Mouse (Mus musculus) left cerebral cortex, adult 18-20 months (tissue): ENCODE data around the gene Msrb3. TPM values are rescaled to one million over a fixed set of nuclear protein-coding genes. Genes with fewer than 3 reads are reported as not detected.

Source experiments
- DNase-seq, 2 experiments: peaks; one replicate each; pipeline ENCODE4 v3.0.0; 2021 to 2022; ENCODE audit warnings: low spot score in 2 of 2, mixed read lengths in 1 of 2
- total RNA-seq, 2 experiments: library from RNA; stranded (reverse); gene quantifications; 2 replicates each; pipeline ENCODE4 v1.2.3; 2021

Msrb3 gene
- total RNA-seq, 2 experiments from 2014 or later = 7.3 TPM

- no peak for DNase-seq
Observed at GRCm38 (mm10) chr10:120815290-120815689, 83.6 kb downstream of the Msrb3 start.

GRCm38 (mm10) chr10:120811796-120812443, 87.0 kb downstream of the Msrb3 start:
- no peak for DNase-seq

GRCm38 (mm10) chr10:120810832-120811571, 87.9 kb downstream of the Msrb3 start:
- DNase-seq = no peak

- DNase-seq = no peak
Observed at GRCm38 (mm10) chr10:120810053-120810696, 88.7 kb downstream of the Msrb3 start.

- no peak for DNase-seq
Observed at GRCm38 (mm10) chr10:120808167-120808566, 90.7 kb downstream of the Msrb3 start.

- no peak for DNase-seq
Observed at GRCm38 (mm10) chr10:120801127-120801526, 97.8 kb downstream of the Msrb3 start.

- DNase-seq = no peak
Observed at GRCm38 (mm10) chr10:120799479-120799878, 99.4 kb downstream of the Msrb3 start.

- no peak for DNase-seq
Observed at GRCm38 (mm10) chr10:120796749-120797148, 102.2 kb downstream of the Msrb3 start.

- no peak for DNase-seq
Observed at GRCm38 (mm10) chr10:120794391-120794817, 104.5 kb downstream of the Msrb3 start.

GRCm38 (mm10) chr10:120792191-120792765, 106.6 kb downstream of the Msrb3 start:
- no peak for DNase-seq

GRCm38 (mm10) chr10:120791438-120791837, 107.5 kb downstream of the Msrb3 start:
- DNase-seq = no peak

GRCm38 (mm10) chr10:120787202-120787601, 111.7 kb downstream of the Msrb3 start:
- DNase-seq = no peak

- no peak for DNase-seq
Observed at GRCm38 (mm10) chr10:120784516-120784915, 114.4 kb downstream of the Msrb3 start.

- DNase-seq = no peak
Observed at GRCm38 (mm10) chr10:120783393-120783792, 115.5 kb downstream of the Msrb3 start.

GRCm38 (mm10) chr10:120777499-120777898, 121.4 kb downstream of the Msrb3 start:
- no peak for DNase-seq

- DNase-seq = no peak
Observed at GRCm38 (mm10) chr10:120775361-120775760, 123.5 kb downstream of the Msrb3 start.

- DNase-seq = no peak
Observed at GRCm38 (mm10) chr10:120767418-120767817, 131.5 kb downstream of the Msrb3 start.

- no peak for DNase-seq
Observed at GRCm38 (mm10) chr10:120765398-120765797, 133.5 kb downstream of the Msrb3 start.

GRCm38 (mm10) chr10:120763656-120764466, 135.0 kb downstream of the Msrb3 start:
- DNase-seq = no peak

- no peak for DNase-seq
Observed at GRCm38 (mm10) chr10:120762958-120763357, 135.9 kb downstream of the Msrb3 start.

- DNase-seq = no peak
Observed at GRCm38 (mm10) chr10:120760679-120761078, 138.2 kb downstream of the Msrb3 start.
